8 mouse cellular contexts compared by ENCODE assay signal in genomic region chr4:129884041-129884930, GRCm38 (mm10). TPM values are rescaled to one million over a fixed set of nuclear protein-coding genes. Genes with fewer than 3 reads are reported as not detected.
DNase-seq lines count a peak whose midpoint lies in the region; ATAC-seq and TF ChIP-seq lines count a peak whose summit lies in the region.

No protein-coding gene starts in this region.

- DNase-seq in lung, adult 2 months = peak; percentile 39
- DNase-seq in lung, postnatal 10 days = no peak
- peak; percentile 40 to 65 for DNase-seq in layer of hippocampus, adult 18-20 months (ENCODE audit: low spot score in 2 of 2)
- no peak for DNase-seq in kidney, postnatal 14 days
- DNase-seq in urinary bladder, adult 2 months (ENCODE audit: low spot score) = no peak

- H3K9ac ChIP-seq in midbrain, embryonic 12.5 days (replicated peaks) = no peak overlapping the region

- H3K4me1 ChIP-seq in lung, adult 2 months (ENCODE audit: control insufficient read depth, insufficient read depth, low read length) = peaks cover 6% of the 10 kb centered on the region; the same call in 1 of the 2 replicates
- peaks cover 2% of the 10 kb centered on the region; the same call in 1 of the 2 replicates for H3K4me1 ChIP-seq in brown adipose tissue, adult 24 weeks (ENCODE audit: control insufficient read depth, insufficient read depth, insufficient read length, low read length)
- peaks cover 16% of the 10 kb centered on the region for H3K4me1 ChIP-seq in midbrain, embryonic 12.5 days

- no peaks in the 10 kb centered on the region for H3K9me3 ChIP-seq in midbrain, embryonic 12.5 days

- no peaks in the 10 kb centered on the region for H3K27me3 ChIP-seq in midbrain, embryonic 12.5 days

- no peak overlapping the region for H3K4me3 ChIP-seq in lung, adult 2 months (replicated peaks; ENCODE audit: extremely low read depth, low read depth, low read length)
- H3K4me3 ChIP-seq in brown adipose tissue, adult 24 weeks (ENCODE audit: insufficient read depth, low read depth, low read length) = no peak overlapping the region
- no peak overlapping the region for H3K4me3 ChIP-seq in midbrain, embryonic 12.5 days

- 68% methylated on average over 12 of the region's 12 CpGs for WGBS in lung, adult 2 months
- WGBS in midbrain, embryonic 12.5 days = 49% methylated on average over 12 of the region's 12 CpGs

- no peak for TF ChIP-seq CTCF in lung, adult 2 months (IDR thresholded peaks at IDR 0.05; ENCODE audit: insufficient read depth, low read length)

- H3K27ac ChIP-seq in brown adipose tissue, adult 24 weeks (replicated peaks; ENCODE audit: low read depth, low read length) = peak overlapping the region; percentile 71
- peak overlapping the region; percentile 56; the same call in 1 of the 2 replicates for H3K27ac ChIP-seq in midbrain, embryonic 12.5 days (replicated peaks)

- peak overlapping the region; percentile 31 for H3K4me2 ChIP-seq in midbrain, embryonic 12.5 days (replicated peaks)

- ATAC-seq in midbrain, embryonic 12.5 days (ENCODE audit: low FRiP score, low read depth) = peak; percentile 63
- no peak; the same call in 1 of the 2 replicates for ATAC-seq in erythroblast, adult 5-6 weeks (replicated peaks; ENCODE audit: low FRiP score, poor library complexity, severe bottlenecking)

- no peaks in the 10 kb centered on the region for H3K36me3 ChIP-seq in midbrain, embryonic 12.5 days

- TF ChIP-seq POLR2A in lung, adult 2 months (IDR thresholded peaks at IDR 0.05; ENCODE audit: borderline replicate concordance, extremely low read depth, low read depth, low read length) = no peak

RNA-seq across cellular contexts. Expression of gene Spocd1, which starts 44.8 kb away (rescaled TPM):
- polyA plus RNA-seq in lung, adult 2 months (2012; rRNA removed) = 0.09 TPM in 1 of 2 replicates, not detected in the other
- not detected in 2 replicates for polyA plus RNA-seq in brown adipose tissue, adult 24 weeks (2012; ENCODE audit: insufficient read depth, insufficient read length, missing spikeins)
- total RNA-seq in layer of hippocampus, adult 18-20 months (2021) = under 1 TPM; 0.37 to 0.41 TPM
- not detected in 2 replicates for polyA plus RNA-seq in midbrain, embryonic 12.5 days (2016; fragmentation: Nextera tagmentation; extraction: Ambion mirVana)
- total RNA-seq in erythroblast, adult 5-6 weeks (2015; ENCODE audit: low replicate concordance) = not detected in 2 replicates
- not detected in 2 replicates for total RNA-seq in erythroblast, adult 5-6 weeks (2017; ENCODE audit: low replicate concordance)
- polyA plus RNA-seq in urinary bladder, adult 2 months (2012; rRNA removed) = not detected in 2 replicates

Comparison
In these comparisons a context has a peak if more than half of its experiments do, and no peak if none do; other contexts are left out.
1. DNase-seq: peak in lung, adult 2 months (single experiment) and layer of hippocampus, adult 18-20 months (2 of 2); none in lung, postnatal 10 days (single experiment), kidney, postnatal 14 days (single experiment) and urinary bladder, adult 2 months (single experiment).